Mouse (Mus musculus): ENCODE results near the gene Irf6. TPM values are rescaled to one million over a fixed set of nuclear protein-coding genes. Genes with fewer than 3 reads are reported as not detected.

The Irf6 gene
- polyA plus RNA-seq (2012; rRNA removed): 30.6 and 37.9 TPM in 2 replicates

DNA sequence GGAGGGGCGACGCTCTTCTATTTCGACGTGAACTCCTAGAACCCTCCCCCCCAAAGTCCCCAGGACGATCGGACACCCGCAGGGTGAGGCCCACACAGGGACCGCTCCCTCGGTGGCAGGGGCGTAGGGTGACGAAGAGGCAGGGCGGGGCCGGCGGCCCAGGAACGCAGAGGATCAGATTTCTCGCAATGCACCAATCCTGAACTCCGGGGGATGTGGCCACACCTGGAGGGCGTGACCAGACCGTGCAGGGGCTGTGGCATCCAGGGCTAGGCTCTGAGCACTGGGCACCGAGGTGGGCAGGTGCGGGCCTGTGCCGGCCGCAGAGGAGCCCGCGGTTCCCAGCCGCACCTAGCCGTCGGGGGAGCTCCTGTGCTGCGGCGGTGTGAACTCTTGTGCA lies at the start of gene Irf6:
Gene Irf6, plus strand, starts transcription at position 240 of the 400 bp plus-strand sequence.
- Histone ChIP-seq H3K4me3 (ENCODE audit: insufficient read depth, low read depth, low read length) (peak within 1 kb of the TSS; percentile 77), H3K27me3 (replicated peaks; ENCODE audit: control insufficient read depth, insufficient read depth, low read length) (no peaks in the 10 kb centered on the region), H3K4me1 (ENCODE audit: control insufficient read depth, insufficient read depth, low read length) (peaks cover 14% of the 10 kb centered on the region), H3K27ac (ENCODE audit: insufficient read depth, low read depth, low read length) (peak within 1 kb of the TSS; percentile 32; the same call in 1 of the 2 replicates), H3K36me3 (ENCODE audit: control insufficient read depth, insufficient read depth, low read length) (no peaks in the 10 kb centered on the region)
- TF ChIP-seq CTCF (conservative IDR thresholded peaks at IDR 0.05; ENCODE audit: insufficient read depth, insufficient read length, low read depth, low read length) (no peak), POLR2A (IDR thresholded peaks at IDR 0.05; ENCODE audit: low read depth, low read length) (peak; percentile 71)
- WGBS: 2% methylated on average over 30 of the region's 30 CpGs
- peak; percentile 94 for DNase-seq

DNA sequence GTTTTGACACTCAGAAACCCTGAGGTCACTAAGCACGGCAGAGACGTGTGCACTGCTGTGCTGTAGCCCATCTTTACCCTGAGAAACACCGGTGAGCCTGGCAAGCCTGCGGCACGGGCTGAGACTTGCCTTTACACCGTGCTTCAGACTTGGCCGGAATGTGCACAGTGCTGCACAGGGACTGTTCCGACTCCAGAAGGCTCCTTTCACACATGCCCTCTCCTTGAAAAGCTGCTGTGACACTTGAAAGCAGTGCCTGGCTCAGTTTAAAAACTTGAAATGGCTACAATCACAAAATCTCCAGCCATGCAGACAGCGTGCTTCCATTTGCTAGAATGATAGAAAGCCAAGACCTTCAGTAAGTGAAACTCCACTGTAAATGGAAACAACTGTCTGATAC lies 40.8 kb upstream of the Irf6 start:
- TF ChIP-seq POLR2A (IDR thresholded peaks at IDR 0.05; ENCODE audit: low read depth, low read length) (no peak), CTCF (conservative IDR thresholded peaks at IDR 0.05; ENCODE audit: insufficient read depth, insufficient read length, low read depth, low read length) (no peak)
- no peaks in the 10 kb centered on the region for H3K4me1 ChIP-seq (ENCODE audit: control insufficient read depth, insufficient read depth, low read length)
- H3K4me3 ChIP-seq (ENCODE audit: insufficient read depth, low read depth, low read length): no peak overlapping the region
- 96% methylated on average over 9 of the region's 9 CpGs for WGBS
- H3K36me3 ChIP-seq (ENCODE audit: control insufficient read depth, insufficient read depth, low read length): peaks cover 2% of the 10 kb centered on the region; the same call in 1 of the 2 replicates
- H3K27ac ChIP-seq (ENCODE audit: insufficient read depth, low read depth, low read length): no peak overlapping the region
- DNase-seq: no peak
- H3K27me3 ChIP-seq (replicated peaks; ENCODE audit: control insufficient read depth, insufficient read depth, low read length): no peaks in the 10 kb centered on the region

- Histone ChIP-seq H3K27me3 (replicated peaks; ENCODE audit: control insufficient read depth, insufficient read depth, low read length) (no peaks in the 10 kb centered on the region), H3K27ac (ENCODE audit: insufficient read depth, low read depth, low read length) (no peak overlapping the region), H3K4me1 (ENCODE audit: control insufficient read depth, insufficient read depth, low read length) (no peaks in the 10 kb centered on the region), H3K36me3 (ENCODE audit: control insufficient read depth, insufficient read depth, low read length) (peaks cover 3% of the 10 kb centered on the region), H3K4me3 (ENCODE audit: insufficient read depth, low read depth, low read length) (no peak overlapping the region)
- WGBS: 85% methylated on average over 7 of the region's 7 CpGs
- TF ChIP-seq CTCF (conservative IDR thresholded peaks at IDR 0.05; ENCODE audit: insufficient read depth, insufficient read length, low read depth, low read length) (no peak), POLR2A (IDR thresholded peaks at IDR 0.05; ENCODE audit: low read depth, low read length) (no peak)
- no peak for DNase-seq
Observed at GRCm38 (mm10) chr1:193122793-193123192, 30.1 kb upstream of the Irf6 start.

GRCm38 (mm10) chr1:193123290-193123689 lies 29.6 kb upstream of the Irf6 start:
- TF ChIP-seq CTCF (conservative IDR thresholded peaks at IDR 0.05; ENCODE audit: insufficient read depth, insufficient read length, low read depth, low read length) (no peak), POLR2A (IDR thresholded peaks at IDR 0.05; ENCODE audit: low read depth, low read length) (no peak)
- WGBS: 91% methylated on average over 6 of the region's 6 CpGs

DNA sequence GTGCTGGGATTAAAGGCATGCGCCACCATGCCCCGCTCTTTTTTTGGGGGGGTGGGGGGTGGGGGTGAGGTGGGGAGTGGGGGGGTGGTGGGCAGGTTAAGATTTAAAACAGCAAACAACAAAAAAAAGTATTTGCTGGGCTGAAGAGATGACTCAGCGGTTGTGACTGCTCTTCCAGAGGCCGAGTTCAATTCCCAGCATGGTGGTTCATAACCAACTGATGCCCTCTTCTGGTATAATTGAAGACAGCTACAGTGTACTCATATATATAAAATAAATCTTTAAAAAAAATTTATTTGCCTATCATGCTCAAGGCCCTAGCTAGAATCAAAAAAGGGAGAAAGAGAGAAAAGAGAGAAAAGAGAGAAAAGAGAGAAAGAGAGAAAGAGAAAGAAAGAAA lies 27.1 kb upstream of the Irf6 start:
- 0 out of 2 replicates have a peak, but pooled peaks have one; percentile 15 for TF ChIP-seq CTCF (conservative IDR thresholded peaks at IDR 0.05; ENCODE audit: insufficient read depth, insufficient read length, low read depth, low read length)
- TF ChIP-seq POLR2A (IDR thresholded peaks at IDR 0.05; ENCODE audit: low read depth, low read length): no peak
- no peaks in the 10 kb centered on the region for H3K27me3 ChIP-seq (replicated peaks; ENCODE audit: control insufficient read depth, insufficient read depth, low read length)
- no peak overlapping the region for H3K27ac ChIP-seq (ENCODE audit: insufficient read depth, low read depth, low read length)
- H3K4me1 ChIP-seq (ENCODE audit: control insufficient read depth, insufficient read depth, low read length): peaks cover 5% of the 10 kb centered on the region; the same call in 1 of the 2 replicates
- no peak overlapping the region for H3K4me3 ChIP-seq (ENCODE audit: insufficient read depth, low read depth, low read length)
- no peaks in the 10 kb centered on the region; the same call in none of the 2 replicates for H3K36me3 ChIP-seq (ENCODE audit: control insufficient read depth, insufficient read depth, low read length)
- WGBS: 73% methylated on average over 4 of the region's 4 CpGs
- no peak for DNase-seq

More at GRCm38 (mm10) chr1:193123290-193123689, 29.6 kb upstream of the Irf6 start:
- peaks cover 2% of the 10 kb centered on the region for H3K36me3 ChIP-seq (ENCODE audit: control insufficient read depth, insufficient read depth, low read length)
- H3K4me3 ChIP-seq (ENCODE audit: insufficient read depth, low read depth, low read length): no peak overlapping the region
- H3K4me1 ChIP-seq (ENCODE audit: control insufficient read depth, insufficient read depth, low read length): no peaks in the 10 kb centered on the region
- H3K27me3 ChIP-seq (replicated peaks; ENCODE audit: control insufficient read depth, insufficient read depth, low read length): no peaks in the 10 kb centered on the region
- H3K27ac ChIP-seq (ENCODE audit: insufficient read depth, low read depth, low read length): no peak overlapping the region
- no peak for DNase-seq

DNA sequence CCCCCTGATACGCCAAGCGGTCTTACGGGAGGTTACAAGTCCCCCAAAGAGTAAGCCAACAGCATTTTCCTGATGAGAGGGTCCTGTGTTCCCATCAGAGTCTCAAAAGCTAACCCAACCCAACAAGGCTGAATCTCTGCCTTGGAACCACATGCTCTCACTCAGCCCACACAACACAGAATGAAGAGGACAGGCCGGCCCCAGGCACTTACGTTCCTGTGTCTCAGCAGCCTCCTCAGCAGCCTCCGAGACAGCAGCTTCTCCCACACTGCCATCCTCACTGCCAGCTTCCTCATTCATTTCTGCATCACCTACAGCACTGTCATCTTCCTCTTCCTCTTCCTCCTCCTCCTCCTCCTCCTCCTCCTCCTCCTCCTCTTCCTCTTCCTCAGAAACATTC lies 24.9 kb upstream of the Irf6 start:
- 90% methylated on average over 6 of the region's 6 CpGs for WGBS
- no peak for DNase-seq

GRCm38 (mm10) chr1:193129321-193129720 lies 23.6 kb upstream of the Irf6 start:
- TF ChIP-seq CTCF (conservative IDR thresholded peaks at IDR 0.05; ENCODE audit: insufficient read depth, insufficient read length, low read depth, low read length): no peak
- TF ChIP-seq POLR2A (IDR thresholded peaks at IDR 0.05; ENCODE audit: low read depth, low read length): no peak
- Histone ChIP-seq H3K4me1 (ENCODE audit: control insufficient read depth, insufficient read depth, low read length) (peaks cover 7% of the 10 kb centered on the region; the same call in 1 of the 2 replicates), H3K4me3 (ENCODE audit: insufficient read depth, low read depth, low read length) (peak overlapping the region; percentile 91), H3K36me3 (ENCODE audit: control insufficient read depth, insufficient read depth, low read length) (no peaks in the 10 kb centered on the region), H3K27ac (ENCODE audit: insufficient read depth, low read depth, low read length) (no peak overlapping the region), H3K27me3 (replicated peaks; ENCODE audit: control insufficient read depth, insufficient read depth, low read length) (no peaks in the 10 kb centered on the region)
- 15% methylated on average over 5 of the region's 5 CpGs for WGBS
- DNase-seq: no peak

More for the DNA sequence above, 24.9 kb upstream of the Irf6 start:
- no peaks in the 10 kb centered on the region for H3K27me3 ChIP-seq (replicated peaks; ENCODE audit: control insufficient read depth, insufficient read depth, low read length)
- H3K4me3 ChIP-seq (ENCODE audit: insufficient read depth, low read depth, low read length): no peak overlapping the region
- TF ChIP-seq POLR2A (IDR thresholded peaks at IDR 0.05; ENCODE audit: low read depth, low read length): no peak
- TF ChIP-seq CTCF (conservative IDR thresholded peaks at IDR 0.05; ENCODE audit: insufficient read depth, insufficient read length, low read depth, low read length): no peak
- peaks cover 5% of the 10 kb centered on the region; the same call in 1 of the 2 replicates for H3K4me1 ChIP-seq (ENCODE audit: control insufficient read depth, insufficient read depth, low read length)
- H3K27ac ChIP-seq (ENCODE audit: insufficient read depth, low read depth, low read length): no peak overlapping the region
- H3K36me3 ChIP-seq (ENCODE audit: control insufficient read depth, insufficient read depth, low read length): no peaks in the 10 kb centered on the region; the same call in 1 of the 2 replicates

All from kidney, adult 2 months (tissue).